Mouse (Mus musculus): ENCODE data around the gene Gstp3. TPM values are rescaled to one million over a fixed set of nuclear protein-coding genes. Genes with fewer than 3 reads are reported as not detected.
"Not testable (repeated sequence)": the region's sequence is repeated elsewhere in the genome, so short reads cannot be mapped to it uniquely, and the experiment has no call there.

Gene Gstp3
- polyA plus RNA-seq, 1 experiment = not detected

GRCm38 (mm10) chr19:4057389-4057788, 2.0 kb downstream of the Gstp3 start:
- TF ChIP-seq FLI1 (IDR thresholded peaks at IDR 0.05; ENCODE audit: low read length) (no peak), GATA1 (IDR thresholded peaks at IDR 0.05; ENCODE audit: borderline replicate concordance, low read length) (no peak)
- H3K36me3 ChIP-seq (replicated peaks; ENCODE audit: low read length) = no peaks in the 10 kb centered on the region
- H3K4me3 ChIP-seq (replicated peaks) = no peak overlapping the region
- H3K9me3 ChIP-seq = no peaks in the 10 kb centered on the region
- H3K4me1 ChIP-seq = peaks cover 35% of the 10 kb centered on the region
- H3K27me3 ChIP-seq (replicated peaks) = peaks cover 66% of the 10 kb centered on the region

GRCm38 (mm10) chr19:4056727-4057126, 2.6 kb downstream of the Gstp3 start:
- peaks cover 66% of the 10 kb centered on the region for H3K27me3 ChIP-seq (replicated peaks)
- no peaks in the 10 kb centered on the region for H3K36me3 ChIP-seq (replicated peaks; ENCODE audit: low read length)
- H3K4me1 ChIP-seq = peaks cover 41% of the 10 kb centered on the region
- H3K9me3 ChIP-seq = no peaks in the 10 kb centered on the region
- TF ChIP-seq FLI1 (IDR thresholded peaks at IDR 0.05; ENCODE audit: low read length) (no peak), GATA1 (IDR thresholded peaks at IDR 0.05; ENCODE audit: borderline replicate concordance, low read length) (no peak)
- no peak overlapping the region for H3K4me3 ChIP-seq (replicated peaks)

- H3K4me3 ChIP-seq (replicated peaks) = no peak overlapping the region
- H3K36me3 ChIP-seq (replicated peaks; ENCODE audit: low read length) = no peaks in the 10 kb centered on the region
- peaks cover 65% of the 10 kb centered on the region for H3K27me3 ChIP-seq (replicated peaks)
- TF ChIP-seq GATA1 (IDR thresholded peaks at IDR 0.05; ENCODE audit: borderline replicate concordance, low read length) = no peak
- no peak for TF ChIP-seq FLI1 (IDR thresholded peaks at IDR 0.05; ENCODE audit: low read length)
- peaks cover 42% of the 10 kb centered on the region for H3K4me1 ChIP-seq
- peaks cover 3% of the 10 kb centered on the region; the same call in 1 of the 2 replicates for H3K9me3 ChIP-seq
Measured at GRCm38 (mm10) chr19:4055947-4056693, 3.2 kb downstream of the Gstp3 start.

GRCm38 (mm10) chr19:4055216-4055946, 4.0 kb downstream of the Gstp3 start:
- H3K9me3 ChIP-seq = peaks cover 4% of the 10 kb centered on the region; the same call in 1 of the 2 replicates
- no peak for TF ChIP-seq GATA1 (IDR thresholded peaks at IDR 0.05; ENCODE audit: borderline replicate concordance, low read length)
- no peak for TF ChIP-seq FLI1 (IDR thresholded peaks at IDR 0.05; ENCODE audit: low read length)
- H3K4me3 ChIP-seq (replicated peaks) = no peak overlapping the region
- no peaks in the 10 kb centered on the region for H3K36me3 ChIP-seq (replicated peaks; ENCODE audit: low read length)
- H3K27me3 ChIP-seq (replicated peaks) = peaks cover 59% of the 10 kb centered on the region
- peaks cover 38% of the 10 kb centered on the region for H3K4me1 ChIP-seq

- H3K4me1 ChIP-seq = peaks cover 40% of the 10 kb centered on the region
Measured at GRCm38 (mm10) chr19:4054613-4055012, 4.8 kb downstream of the Gstp3 start.

GRCm38 (mm10) chr19:4052516-4053030, 6.8 kb downstream of the Gstp3 start:
- H3K4me3 ChIP-seq (replicated peaks) = no peak overlapping the region
- H3K4me1 ChIP-seq = peaks cover 26% of the 10 kb centered on the region
- peaks cover 44% of the 10 kb centered on the region for H3K27me3 ChIP-seq (replicated peaks)
- TF ChIP-seq FLI1 (IDR thresholded peaks at IDR 0.05; ENCODE audit: low read length) (no peak), GATA1 (IDR thresholded peaks at IDR 0.05; ENCODE audit: borderline replicate concordance, low read length) (no peak)
- no peaks in the 10 kb centered on the region for H3K36me3 ChIP-seq (replicated peaks; ENCODE audit: low read length)
- peaks cover 4% of the 10 kb centered on the region; the same call in 1 of the 2 replicates for H3K9me3 ChIP-seq

More at GRCm38 (mm10) chr19:4054613-4055012, 4.8 kb downstream of the Gstp3 start:
- H3K9me3 ChIP-seq = peaks cover 4% of the 10 kb centered on the region; the same call in 1 of the 2 replicates
- peaks cover 62% of the 10 kb centered on the region for H3K27me3 ChIP-seq (replicated peaks)
- no peak overlapping the region for H3K4me3 ChIP-seq (replicated peaks)
- no peaks in the 10 kb centered on the region for H3K36me3 ChIP-seq (replicated peaks; ENCODE audit: low read length)
- TF ChIP-seq FLI1 (IDR thresholded peaks at IDR 0.05; ENCODE audit: low read length) (no peak), GATA1 (IDR thresholded peaks at IDR 0.05; ENCODE audit: borderline replicate concordance, low read length) (no peak)

- H3K4me1 ChIP-seq = peaks cover 31% of the 10 kb centered on the region
- peaks cover 38% of the 10 kb centered on the region for H3K27me3 ChIP-seq (replicated peaks)
- H3K9me3 ChIP-seq = peaks cover 4% of the 10 kb centered on the region; the same call in 1 of the 2 replicates
- H3K4me3 ChIP-seq (replicated peaks) = no peak overlapping the region
- TF ChIP-seq GATA1 (IDR thresholded peaks at IDR 0.05; ENCODE audit: borderline replicate concordance, low read length) (no peak), FLI1 (IDR thresholded peaks at IDR 0.05; ENCODE audit: low read length) (no peak)
- H3K36me3 ChIP-seq (replicated peaks; ENCODE audit: low read length) = no peaks in the 10 kb centered on the region
Measured at GRCm38 (mm10) chr19:4051741-4052515, 7.4 kb downstream of the Gstp3 start.

- H3K27me3 ChIP-seq (replicated peaks) = peaks cover 29% of the 10 kb centered on the region
- no peaks in the 10 kb centered on the region for H3K36me3 ChIP-seq (replicated peaks; ENCODE audit: low read length)
- H3K4me1 ChIP-seq = peaks cover 40% of the 10 kb centered on the region
- H3K4me3 ChIP-seq (replicated peaks) = no peak overlapping the region
- peaks cover 4% of the 10 kb centered on the region; the same call in 1 of the 2 replicates for H3K9me3 ChIP-seq
- TF ChIP-seq GATA1 (IDR thresholded peaks at IDR 0.05; ENCODE audit: borderline replicate concordance, low read length) (no peak), FLI1 (IDR thresholded peaks at IDR 0.05; ENCODE audit: low read length) (no peak)
Measured at GRCm38 (mm10) chr19:4051016-4051415, 8.4 kb downstream of the Gstp3 start.

GRCm38 (mm10) chr19:4049069-4049468, 10.3 kb downstream of the Gstp3 start:
- not testable (repeated sequence) for H3K4me3 ChIP-seq (replicated peaks); H3K36me3 ChIP-seq (replicated peaks; ENCODE audit: low read length); H3K9me3 ChIP-seq
- Histone ChIP-seq H3K4me1 (peaks cover 53% of the 10 kb centered on the region), H3K27me3 (replicated peaks) (peaks cover 12% of the 10 kb centered on the region)
